In genomic region chr11:55591194-55591593, GRCm38 (mm10) we compare ENCODE assay signal across 20 mouse cellular contexts. TPM values are rescaled to one million over a fixed set of nuclear protein-coding genes. Genes with fewer than 3 reads are reported as not detected.
"Had no signal": no experiment of that assay in that cellular context is flagged by ENCODE, and none has a peak within 500 bp of the region (broad histone marks: within the 10 kb centered on the region; RNA-seq: fewer than 3 reads in every experiment).

No protein-coding gene starts in this region.

- H3K27ac ChIP-seq: kidney, postnatal 0 days; limb, embryonic 10.5 days; lung, embryonic 15.5 days; macrophage; midbrain, embryonic 15.5 days; neural tube, embryonic 12.5 days; stomach, embryonic 15.5 days had no signal

- H3K4me3 ChIP-seq: limb, embryonic 10.5 days; lung, embryonic 15.5 days; megakaryocyte, embryonic 14.5 days; midbrain, embryonic 15.5 days; neural tube, embryonic 12.5 days; stomach, embryonic 15.5 days had no signal

- H3K9ac ChIP-seq: lung, embryonic 15.5 days; midbrain, embryonic 15.5 days; neural tube, embryonic 12.5 days; stomach, embryonic 15.5 days had no signal

- ATAC-seq: intestine, postnatal 0 days; midbrain, embryonic 15.5 days had no signal

- H3K9me3 ChIP-seq: limb, embryonic 10.5 days; lung, embryonic 15.5 days; megakaryocyte, embryonic 14.5 days; midbrain, embryonic 15.5 days; neural tube, embryonic 12.5 days; stomach, embryonic 15.5 days had no signal

- H3K4me2 ChIP-seq: liver, embryonic 11.5 days; lung, embryonic 15.5 days; midbrain, embryonic 11.5 days; midbrain, embryonic 15.5 days; neural tube, embryonic 12.5 days; stomach, embryonic 15.5 days had no signal

- H3K36me3 ChIP-seq: limb, embryonic 10.5 days; lung, embryonic 15.5 days; midbrain, embryonic 15.5 days; stomach, embryonic 15.5 days had no signal

- DNase-seq: kidney, adult 8-10 months; kidney, postnatal 36 days; lung, postnatal 14 days; thymus, postnatal 25 days had no signal

- H3K27me3 ChIP-seq: lung, embryonic 15.5 days; megakaryocyte, embryonic 14.5 days; midbrain, embryonic 15.5 days; neural tube, embryonic 12.5 days; stomach, embryonic 15.5 days had no signal

- H3K4me1 ChIP-seq: limb, embryonic 10.5 days; lung, embryonic 15.5 days; megakaryocyte, embryonic 14.5 days; midbrain, embryonic 15.5 days; stomach, embryonic 15.5 days had no signal

RNA-seq across cellular contexts. Expression of gene Glra1, which starts 16.8 kb away (rescaled TPM):
- total RNA-seq: monocyte, adult 5-6 weeks; neutrophil, adult 5-6 weeks had no signal
- polyA plus RNA-seq: intestine, postnatal 0 days; kidney, postnatal 0 days; limb, embryonic 10.5 days; liver, embryonic 11.5 days; liver, embryonic 16.5 days; lung, embryonic 15.5 days; macrophage; midbrain, embryonic 11.5 days; spleen, adult 2 months; stomach, embryonic 15.5 days; urinary bladder, adult 2 months had no signal
